Mouse (Mus musculus): ENCODE results near the gene Kcnj15.

GRCm38 (mm10) chr16:95244626-95245303, 12.6 kb upstream of the Kcnj15 start:
- TF ChIP-seq CTCF (IDR thresholded peaks at IDR 0.05; ENCODE audit: low read depth, low read length) = no peak
- no peak for TF ChIP-seq GATA1 (IDR thresholded peaks at IDR 0.05; ENCODE audit: borderline replicate concordance, low read length)
- no peak for TF ChIP-seq GATA2 (IDR thresholded peaks at IDR 0.05; ENCODE audit: borderline replicate concordance, low read depth, low read length)
- no peak for TF ChIP-seq POLR2AphosphoS5 (IDR thresholded peaks at IDR 0.05; ENCODE audit: insufficient replicate concordance, low read depth, low read length)
